In the genomic region with DNA sequence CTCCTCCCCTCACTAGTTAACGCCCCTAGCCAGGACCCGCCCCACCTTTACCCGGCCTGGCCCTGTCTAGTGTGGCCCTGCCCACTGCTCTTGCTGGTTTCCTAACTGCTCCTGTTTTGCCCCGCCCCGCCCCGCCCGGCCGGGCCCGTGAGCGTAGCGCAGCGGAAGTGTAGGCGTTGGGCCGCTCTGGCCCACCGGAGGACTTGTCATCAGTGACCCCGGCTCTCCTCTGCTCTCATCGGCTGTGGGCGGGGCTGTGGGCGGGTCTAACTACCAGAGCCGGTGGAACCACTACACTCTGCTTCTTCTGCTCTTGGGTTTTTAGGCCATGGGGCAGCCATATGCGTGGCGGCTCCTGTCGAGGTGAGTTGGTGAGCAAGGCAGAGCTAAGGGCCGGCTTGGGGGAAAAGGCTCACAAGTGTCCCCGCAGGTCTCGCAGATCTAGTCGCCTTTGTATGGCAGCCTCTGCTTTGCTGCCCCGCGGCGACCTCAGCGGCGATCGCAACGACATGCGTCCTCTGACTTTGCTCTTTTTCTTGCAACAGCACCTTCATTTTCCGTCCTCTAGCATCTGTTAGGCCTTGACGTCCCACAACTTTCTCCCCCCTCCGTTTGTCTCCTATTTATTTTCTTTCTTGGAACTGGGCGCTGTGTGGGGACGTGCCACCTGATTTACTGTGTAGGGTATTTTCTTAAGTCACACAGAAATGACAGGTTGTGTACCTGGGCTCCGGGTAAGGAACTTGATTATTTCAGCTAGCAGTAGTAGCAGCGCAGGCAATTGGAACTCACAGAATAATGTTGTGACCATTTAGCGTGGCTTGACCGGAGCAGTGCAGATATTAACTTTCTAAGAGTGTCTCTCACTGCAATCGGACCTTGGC, we compare ENCODE assay signal across 8 mouse cellular contexts. TPM values are rescaled to one million over a fixed set of nuclear protein-coding genes. Genes with fewer than 3 reads are reported as not detected.
DNase-seq lines count a peak whose midpoint lies in the region; ATAC-seq and TF ChIP-seq lines count a peak whose summit lies in the region.

A gene (plus strand): TSS at position 148 of the 884 bp plus-strand sequence.

- peak; percentile 77 for DNase-seq in Patski (ENCODE audit: low read depth, low spot score)
- DNase-seq in cerebellum, postnatal 14 days, result peak; percentile 98 to 99
- peak; percentile 96 to 97 for DNase-seq in frontal cortex, postnatal 14 days (ENCODE audit: low spot score in 2 of 2)
- DNase-seq in layer of hippocampus, postnatal 25 days (ENCODE audit: extremely low spot score in 1 of 2, low spot score in 1 of 2), result peak; percentile 80 to 86
- DNase-seq in lung, postnatal 25 days (ENCODE audit: low spot score), result peak; percentile 99
- DNase-seq in retina, embryonic 14.5 days (ENCODE audit: low spot score), result peak; percentile 99
- peak; percentile 97 for DNase-seq in thymus, postnatal 4 days

- CTCF ChIA-PET in Patski (lab: Charles Lee), result interaction anchor here (1.0 kb wide), 1 partner anchor 9 kb away, joined by 3 read pairs; no protein-coding TSS in a partner anchor

- H3K36me3 ChIP-seq in hindbrain, embryonic 13.5 days, result no peaks in the 10 kb centered on the region

- WGBS in hindbrain, embryonic 13.5 days, result 2% methylated on average over 45 of the region's 45 CpGs

- TF ChIP-seq CTCF in Patski (IDR thresholded peaks at IDR 0.05), result no peak

- no peaks in the 10 kb centered on the region for H3K27me3 ChIP-seq in Patski
- no peaks in the 10 kb centered on the region for H3K27me3 ChIP-seq in hindbrain, embryonic 13.5 days

- H3K9ac ChIP-seq in hindbrain, embryonic 13.5 days, result peak within 1 kb of the TSS; percentile 81

- peak within 1 kb of the TSS; percentile 67 for H3K4me2 ChIP-seq in hindbrain, embryonic 13.5 days

- POLR2A ChIA-PET in Patski (lab: Charles Lee), result interaction anchor here (0.6 kb wide), 1 partner anchor 40 kb away, joined by 4 read pairs; no protein-coding TSS in a partner anchor

- in situ Hi-C loops in Patski (cut with MboI; ENCODE audit: low pct_unique_long_range_greater_than_20kb), result loop anchor here (5.0 kb wide), 1 partner anchor 198 kb away; no protein-coding TSS in a partner anchor

- peak within 1 kb of the TSS; percentile 63 for H3K4me3 ChIP-seq in hindbrain, embryonic 13.5 days

- peaks cover 14% of the 10 kb centered on the region for H3K4me1 ChIP-seq in hindbrain, embryonic 13.5 days (replicated peaks)

- no peaks in the 10 kb centered on the region for H3K9me3 ChIP-seq in hindbrain, embryonic 13.5 days

- peak within 1 kb of the TSS; percentile 85 for H3K27ac ChIP-seq in hindbrain, embryonic 13.5 days

- peak; percentile 99 for ATAC-seq in Patski
- ATAC-seq in hindbrain, embryonic 13.5 days (ENCODE audit: low FRiP score), result peak; percentile 100

RNA-seq across cellular contexts. Expression of the gene that starts here (rescaled TPM):
- polyA plus RNA-seq in Patski (2021), result 40.1 TPM
- 34.1 and 35.9 TPM in 2 replicates for polyA plus RNA-seq in hindbrain, embryonic 13.5 days (2015; fragmentation: Nextera tagmentation; extraction: Ambion mirVana)
- total RNA-seq in layer of hippocampus, postnatal 25 days (2021), result 10 to 100 TPM; 16.1 to 17.0 TPM

Comparison
In these comparisons a context has a peak if more than half of its experiments do, and no peak if none do; other contexts are left out.
1. Peak in every context shown above with its lines: DNase-seq, ATAC-seq, H3K4me3 ChIP-seq and H3K27ac ChIP-seq.